Mouse (Mus musculus): ENCODE measurements around the gene Ust.

DNA sequence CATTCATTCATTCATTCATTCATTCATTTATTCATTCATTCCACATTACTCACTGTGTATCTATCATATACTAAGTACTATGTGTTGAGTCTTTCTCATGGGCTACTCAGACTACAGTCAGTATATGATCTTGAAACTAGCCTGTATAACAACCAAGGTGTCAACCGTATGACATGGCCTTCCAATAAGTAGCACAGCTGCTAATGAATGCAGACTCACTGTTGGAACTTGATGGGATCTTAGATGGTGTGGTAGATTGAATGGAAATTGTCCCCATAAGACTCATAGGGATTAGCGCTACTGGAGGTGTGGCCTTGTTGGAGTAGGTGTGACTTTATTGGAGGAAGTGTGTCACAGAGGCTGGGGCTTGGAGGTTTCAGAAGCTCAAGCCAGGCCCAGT is 38.8 kb downstream of the Ust start:
- no peak for TF ChIP-seq CTCF (IDR thresholded peaks at IDR 0.05; ENCODE audit: low read depth)
- no peak for TF ChIP-seq EP300 (IDR thresholded peaks at IDR 0.05; ENCODE audit: low read depth)
